Mouse (Mus musculus) hindbrain, embryonic 12.5 days (tissue): Measurements from ENCODE around the gene Ash1l. TPM values are rescaled to one million over a fixed set of nuclear protein-coding genes. Genes with fewer than 3 reads are reported as not detected.
A peak's percentile ranks its signal among the peaks of the same experiment; 100 is the strongest.

Source experiments
- ATAC-seq: fragments of 200-750 bp; cut with Nextera tagmentation; 2 replicates; pipeline ENCODE4 v1.8.0; 2017; ENCODE audit warnings: moderate TSS enrichment; ENCODE audit not compliant: low FRiP score
- H3K27ac ChIP-seq: fragments of 300-500 bp; sonication (generic); 2 replicates; pipeline ENCODE4 v1.5.1; 2016; ENCODE audit warnings: mild to moderate bottlenecking
- H3K27me3 ChIP-seq: fragments of 300-500 bp; sonication (generic); 2 replicates; pipeline ENCODE4 v1.6.1; 2016; ENCODE audit warnings: mild to moderate bottlenecking
- H3K36me3 ChIP-seq: fragments of 300-500 bp; sonication (generic); 2 replicates; pipeline ENCODE4 v1.6.1; 2016; ENCODE audit warnings: mild to moderate bottlenecking
- H3K4me1 ChIP-seq: fragments of 300-500 bp; sonication (generic); 2 replicates; pipeline ENCODE4 v1.6.1; 2016
- H3K4me2 ChIP-seq: fragments of 300-500 bp; sonication (generic); replicated peaks from 2 replicates; pipeline ENCODE4 v1.6.1; 2016; ENCODE audit warnings: mild to moderate bottlenecking
- H3K4me3 ChIP-seq: fragments of 300-500 bp; sonication (generic); 2 replicates; pipeline ENCODE4 v1.5.1; 2016; ENCODE audit warnings: mild to moderate bottlenecking
- H3K9ac ChIP-seq: fragments of 300-500 bp; sonication (generic); 2 replicates; pipeline ENCODE4 v1.6.1; 2016; ENCODE audit warnings: mild to moderate bottlenecking, moderate library complexity
- H3K9me3 ChIP-seq: fragments of 300-500 bp; sonication (generic); replicated peaks from 2 replicates; pipeline ENCODE4 v1.6.1; 2016; ENCODE audit warnings: mild to moderate bottlenecking
- WGBS: fragments of 180-500 bp; shearing (Covaris S2); methylation state at CpG from one replicate; pipeline ENCODE4 v1.1.7; 2016; 5-methylcytosine and 5-hydroxymethylcytosine counted together
- polyA plus RNA-seq: library from polyadenylated mRNA; unstranded; fragments of >200 nt; fragmentation: Nextera tagmentation; extraction: Ambion mirVana; gene quantifications from 2 replicates; pipeline ENCODE4 v1.2.1, GENCODE M21; 2016

The Ash1l gene
- polyA plus RNA-seq, 1 experiment from 2014 or later, result 22.5 TPM

GRCm38 (mm10) chr3:89101812-89102494 is 151.5 kb downstream of the Ash1l start, which contains the start of gene Fdps:
TSS of gene Fdps (minus strand) at chr3:89101959.
- WGBS, result under 1% methylated on average over 26 of the region's 26 CpGs
- H3K4me3 ChIP-seq, result peak within 1 kb of the TSS; percentile 74
- H3K36me3 ChIP-seq, result peaks cover 22% of the 10 kb centered on the region
- ATAC-seq, result peak; percentile 98
- peak within 1 kb of the TSS; percentile 69 for H3K9ac ChIP-seq
- H3K27me3 ChIP-seq, result no peaks in the 10 kb centered on the region
- peak within 1 kb of the TSS; percentile 79 for H3K27ac ChIP-seq
- no peaks in the 10 kb centered on the region for H3K9me3 ChIP-seq
- H3K4me1 ChIP-seq, result peaks cover 26% of the 10 kb centered on the region
- H3K4me2 ChIP-seq, result peak within 1 kb of the TSS; percentile 79

GRCm38 (mm10) chr3:89102495-89103290 is 152.3 kb downstream of the Ash1l start:
- H3K4me3 ChIP-seq, result peak overlapping the region; percentile 74
- H3K4me1 ChIP-seq, result peaks cover 26% of the 10 kb centered on the region
- H3K9me3 ChIP-seq, result no peaks in the 10 kb centered on the region
- no peak for ATAC-seq
- WGBS, result 66% methylated on average over 12 of the region's 12 CpGs
- no peak overlapping the region for H3K9ac ChIP-seq
- peaks cover 16% of the 10 kb centered on the region for H3K36me3 ChIP-seq
- H3K27me3 ChIP-seq, result no peaks in the 10 kb centered on the region
- peak overlapping the region; percentile 53 for H3K4me2 ChIP-seq
- peak overlapping the region; percentile 74 for H3K27ac ChIP-seq

GRCm38 (mm10) chr3:89103291-89103595 is 152.8 kb downstream of the Ash1l start:
- H3K36me3 ChIP-seq, result peaks cover 11% of the 10 kb centered on the region
- ATAC-seq, result no peak
- 74% methylated on average over 4 of the region's 4 CpGs for WGBS

GRCm38 (mm10) chr3:89106881-89107280 is 156.5 kb downstream of the Ash1l start:
- Histone ChIP-seq H3K9ac (no peak overlapping the region), H3K27me3 (no peaks in the 10 kb centered on the region), H3K27ac (no peak overlapping the region), H3K4me1 (no peaks in the 10 kb centered on the region), H3K36me3 (no peaks in the 10 kb centered on the region), H3K4me3 (no peak overlapping the region), H3K4me2 (no peak overlapping the region), H3K9me3 (no peaks in the 10 kb centered on the region)
- no peak for ATAC-seq

More at GRCm38 (mm10) chr3:89103291-89103595, 152.8 kb downstream of the Ash1l start:
- H3K4me1 ChIP-seq, result peaks cover 24% of the 10 kb centered on the region
- no peak overlapping the region for H3K27ac ChIP-seq
- no peak overlapping the region for H3K9ac ChIP-seq
- no peak overlapping the region for H3K4me2 ChIP-seq
- no peaks in the 10 kb centered on the region for H3K27me3 ChIP-seq
- no peak overlapping the region for H3K4me3 ChIP-seq
- no peaks in the 10 kb centered on the region for H3K9me3 ChIP-seq

GRCm38 (mm10) chr3:89107545-89107944 is 157.1 kb downstream of the Ash1l start:
- Histone ChIP-seq H3K27ac (no peak overlapping the region), H3K4me1 (no peaks in the 10 kb centered on the region), H3K4me2 (no peak overlapping the region), H3K4me3 (no peak overlapping the region), H3K27me3 (no peaks in the 10 kb centered on the region), H3K9me3 (no peaks in the 10 kb centered on the region), H3K36me3 (no peaks in the 10 kb centered on the region), H3K9ac (no peak overlapping the region)
- WGBS, result 72% methylated on average over 3 of the region's 3 CpGs
- ATAC-seq, result no peak

GRCm38 (mm10) chr3:89108146-89108545 is 157.7 kb downstream of the Ash1l start:
- no peak overlapping the region for H3K9ac ChIP-seq
- H3K9me3 ChIP-seq, result no peaks in the 10 kb centered on the region
- 72% methylated on average over 1 of the region's 1 CpGs for WGBS
- ATAC-seq, result no peak
- H3K27me3 ChIP-seq, result no peaks in the 10 kb centered on the region
- H3K27ac ChIP-seq, result no peak overlapping the region
- H3K4me2 ChIP-seq, result no peak overlapping the region
- H3K4me1 ChIP-seq, result no peaks in the 10 kb centered on the region
- H3K36me3 ChIP-seq, result no peaks in the 10 kb centered on the region
- no peak overlapping the region for H3K4me3 ChIP-seq

- Histone ChIP-seq H3K27ac (no peak overlapping the region), H3K4me3 (no peak overlapping the region)
- WGBS, result 94% methylated on average over 4 of the region's 4 CpGs
These were observed 162.6 kb downstream of the Ash1l start for GRCm38 (mm10) chr3:89113058-89113457.

GRCm38 (mm10) chr3:89115522-89115921 is 165.1 kb downstream of the Ash1l start:
- ATAC-seq, result no peak
- Histone ChIP-seq H3K4me1 (no peaks in the 10 kb centered on the region), H3K27me3 (no peaks in the 10 kb centered on the region), H3K27ac (no peak overlapping the region), H3K9me3 (no peaks in the 10 kb centered on the region), H3K4me3 (no peak overlapping the region), H3K9ac (no peak overlapping the region), H3K36me3 (no peaks in the 10 kb centered on the region), H3K4me2 (no peak overlapping the region)
- 0% methylated on average over 2 of the region's 2 CpGs for WGBS

More at GRCm38 (mm10) chr3:89113058-89113457, 162.6 kb downstream of the Ash1l start:
- H3K36me3 ChIP-seq, result no peaks in the 10 kb centered on the region
- ATAC-seq, result no peak
- H3K27me3 ChIP-seq, result no peaks in the 10 kb centered on the region
- H3K9ac ChIP-seq, result no peak overlapping the region
- no peaks in the 10 kb centered on the region for H3K9me3 ChIP-seq
- no peaks in the 10 kb centered on the region for H3K4me1 ChIP-seq
- no peak overlapping the region for H3K4me2 ChIP-seq

- Histone ChIP-seq H3K4me1 (no peaks in the 10 kb centered on the region), H3K4me3 (no peak overlapping the region), H3K27ac (no peak overlapping the region), H3K9ac (no peak overlapping the region), H3K27me3 (no peaks in the 10 kb centered on the region), H3K9me3 (no peaks in the 10 kb centered on the region), H3K36me3 (no peaks in the 10 kb centered on the region), H3K4me2 (no peak overlapping the region)
- WGBS, result 72% methylated on average over 2 of the region's 2 CpGs
- no peak for ATAC-seq
These were observed 172.9 kb downstream of the Ash1l start for GRCm38 (mm10) chr3:89123313-89123712.

GRCm38 (mm10) chr3:89124241-89124640 is 173.8 kb downstream of the Ash1l start:
- no peaks in the 10 kb centered on the region for H3K27me3 ChIP-seq

GRCm38 (mm10) chr3:89125981-89126380 is 175.6 kb downstream of the Ash1l start:
- Histone ChIP-seq H3K9ac (no peak overlapping the region), H3K36me3 (no peaks in the 10 kb centered on the region), H3K4me2 (no peak overlapping the region), H3K4me3 (no peak overlapping the region), H3K9me3 (no peaks in the 10 kb centered on the region), H3K4me1 (no peaks in the 10 kb centered on the region), H3K27me3 (no peaks in the 10 kb centered on the region), H3K27ac (no peak overlapping the region)
- no peak for ATAC-seq
- WGBS, result 85% methylated on average over 3 of the region's 3 CpGs

More at GRCm38 (mm10) chr3:89124241-89124640, 173.8 kb downstream of the Ash1l start:
- H3K4me2 ChIP-seq, result no peak overlapping the region
- H3K4me3 ChIP-seq, result no peak overlapping the region
- no peaks in the 10 kb centered on the region for H3K9me3 ChIP-seq
- H3K4me1 ChIP-seq, result no peaks in the 10 kb centered on the region
- H3K36me3 ChIP-seq, result no peaks in the 10 kb centered on the region
- ATAC-seq, result no peak
- WGBS, result 87% methylated on average over 3 of the region's 3 CpGs
- no peak overlapping the region for H3K9ac ChIP-seq
- H3K27ac ChIP-seq, result no peak overlapping the region
